Mouse (Mus musculus): Measurements from ENCODE around the gene Dab2ip.

Dab2ip gene

DNA sequence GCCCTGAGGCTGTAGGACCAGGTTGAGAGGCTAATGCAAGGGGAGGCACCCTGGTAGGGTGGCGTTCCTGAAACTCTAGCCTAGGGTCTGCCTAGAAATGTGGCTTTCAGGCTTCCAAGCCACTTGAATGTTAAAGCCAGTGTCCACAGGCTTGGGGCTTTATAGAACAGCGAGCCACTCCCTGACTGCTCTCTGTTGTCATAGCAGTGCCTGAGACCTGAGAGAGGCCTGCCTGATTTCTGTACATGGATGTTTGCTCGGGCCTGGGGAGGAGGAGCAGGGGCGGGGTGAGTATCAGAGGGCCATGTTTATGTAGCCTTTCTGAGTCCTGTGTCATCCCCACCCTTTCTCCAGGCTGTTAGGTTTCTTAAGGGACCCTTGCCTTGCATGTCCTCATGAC is 94.9 kb downstream of the Dab2ip start:
- DNase-seq (ENCODE audit: low read depth, low spot score) = no peak

- no peak for DNase-seq (ENCODE audit: low read depth, low spot score)
Measured at GRCm38 (mm10) chr2:35654795-35655194, 96.7 kb downstream of the Dab2ip start.

- DNase-seq (ENCODE audit: low read depth, low spot score) = no peak
Measured at GRCm38 (mm10) chr2:35655996-35656395, 97.9 kb downstream of the Dab2ip start.

GRCm38 (mm10) chr2:35658311-35658710 is 100.2 kb downstream of the Dab2ip start:
- DNase-seq (ENCODE audit: low read depth, low spot score) = no peak

DNA sequence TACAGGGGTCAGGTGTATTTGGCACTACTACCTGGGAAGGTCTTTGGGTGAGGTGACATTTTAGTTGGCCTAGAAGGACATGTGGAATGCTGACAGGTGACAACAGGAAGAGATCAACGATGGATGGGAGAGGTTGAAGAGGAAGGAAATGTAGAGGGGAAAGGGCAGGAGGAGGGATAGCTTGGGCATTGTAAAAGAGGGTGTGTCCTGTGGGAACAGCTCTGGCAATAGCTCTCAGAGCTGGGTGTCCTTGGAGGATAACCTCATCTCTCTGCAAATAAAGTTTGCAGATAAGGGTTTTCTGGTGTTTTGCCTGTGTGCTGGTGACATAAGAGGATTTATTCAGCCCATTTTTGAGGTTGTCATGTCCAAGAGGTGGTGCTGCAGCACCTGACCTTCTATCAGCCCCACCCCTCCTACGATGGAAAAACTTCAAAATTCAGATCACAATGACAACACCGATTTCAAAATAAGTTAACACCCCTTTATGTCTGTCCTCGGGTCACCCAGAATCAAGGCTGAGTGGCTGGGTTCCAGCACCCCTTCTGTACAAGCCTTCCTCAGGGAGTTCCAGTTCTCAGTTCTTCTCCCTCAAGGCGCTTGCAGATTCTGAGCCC is 101.6 kb downstream of the Dab2ip start:
- DNase-seq (ENCODE audit: low read depth, low spot score) = no peak

GRCm38 (mm10) chr2:35660953-35661374 is 102.9 kb downstream of the Dab2ip start:
- DNase-seq (ENCODE audit: low read depth, low spot score) = no peak

- DNase-seq (ENCODE audit: low read depth, low spot score) = no peak
Measured at GRCm38 (mm10) chr2:35661454-35662000, 103.5 kb downstream of the Dab2ip start.

GRCm38 (mm10) chr2:35662001-35662491 is 104.0 kb downstream of the Dab2ip start:
- no peak for DNase-seq (ENCODE audit: low read depth, low spot score)

DNA sequence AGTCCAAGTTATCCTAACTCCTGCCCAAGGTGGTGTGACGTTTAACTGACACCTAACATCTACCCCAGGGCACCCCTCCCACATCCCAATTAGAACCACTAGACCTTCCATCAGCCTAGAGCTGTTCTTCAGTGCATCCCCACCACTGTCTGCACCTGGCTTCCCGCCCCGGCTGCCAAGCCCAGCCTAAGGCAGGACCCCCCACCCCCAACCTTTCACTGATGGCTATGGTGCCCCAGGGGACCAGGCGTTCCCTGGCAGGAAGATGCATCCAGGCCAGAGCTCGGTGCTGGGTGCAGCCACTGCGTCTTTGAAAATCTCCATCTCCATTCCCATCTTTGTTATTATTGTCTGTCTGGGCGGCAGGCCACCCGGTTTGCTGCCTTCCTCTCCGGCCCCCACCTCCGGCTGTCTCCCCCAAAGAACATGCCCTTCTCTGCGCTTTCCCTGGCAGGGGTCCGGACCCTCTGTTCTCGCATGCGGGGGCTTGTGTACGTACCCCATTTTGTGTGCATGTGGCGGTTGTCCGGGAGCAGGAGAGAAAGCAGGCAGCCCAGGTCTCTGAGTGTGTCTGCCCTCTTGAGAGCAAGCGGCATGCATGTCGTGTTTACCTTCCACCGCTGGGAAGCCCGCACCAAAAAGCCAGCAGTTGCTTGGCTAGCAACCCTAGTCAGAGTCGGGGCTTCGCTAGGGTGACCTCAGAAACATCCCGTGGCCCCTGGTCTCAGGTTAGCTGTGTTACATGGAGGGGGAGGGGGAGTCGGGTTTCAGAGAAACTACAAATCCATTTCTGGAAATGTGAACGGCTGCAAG is 104.9 kb downstream of the Dab2ip start:
- DNase-seq (ENCODE audit: low read depth, low spot score) = no peak

GRCm38 (mm10) chr2:35667746-35668145 is 109.7 kb downstream of the Dab2ip start:
- DNase-seq (ENCODE audit: low read depth, low spot score) = no peak

DNA sequence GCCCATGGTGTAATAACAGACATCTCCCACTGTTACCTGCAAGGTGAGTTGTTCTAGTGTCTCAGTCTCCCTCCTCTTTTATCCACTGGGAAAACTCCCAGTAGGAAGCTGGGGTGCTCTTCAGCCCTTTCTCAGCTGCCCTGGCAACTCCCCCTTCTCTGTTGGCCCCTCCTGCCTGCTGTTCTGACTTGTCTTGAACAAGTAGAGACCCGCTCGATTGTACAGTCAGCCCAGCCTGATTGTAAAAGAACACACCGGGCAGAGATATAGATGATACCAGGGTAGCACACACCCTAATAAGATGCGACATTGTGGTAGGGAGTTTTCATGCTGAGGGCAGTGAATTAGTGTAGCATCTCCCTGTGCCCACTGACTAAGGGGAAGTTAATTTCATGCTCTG is 111.2 kb downstream of the Dab2ip start:
- DNase-seq (ENCODE audit: low read depth, low spot score) = no peak

DNA sequence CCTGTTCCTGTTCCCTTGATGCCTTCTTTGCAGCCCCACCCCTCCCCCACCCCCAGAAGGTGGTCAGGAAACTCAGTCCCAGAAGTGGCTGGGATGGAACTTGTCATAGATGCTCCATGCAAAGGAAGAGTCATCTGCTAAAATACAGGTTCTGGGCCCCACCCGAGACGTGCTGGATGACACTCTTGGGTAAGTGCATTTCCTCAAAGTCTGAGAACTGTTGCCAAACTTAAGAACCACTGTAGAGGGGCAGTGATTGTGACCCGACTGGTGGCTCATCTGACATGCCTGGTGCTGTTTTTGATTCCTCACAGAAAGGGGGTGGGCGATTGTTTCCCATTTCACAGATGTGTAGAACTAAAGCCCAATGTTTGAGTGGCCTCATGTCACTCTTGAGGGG is 111.7 kb downstream of the Dab2ip start:
- no peak for DNase-seq (ENCODE audit: low read depth, low spot score)

GRCm38 (mm10) chr2:35670300-35670699 is 112.2 kb downstream of the Dab2ip start:
- no peak for DNase-seq (ENCODE audit: low read depth, low spot score)

- DNase-seq (ENCODE audit: low read depth, low spot score) = no peak
Measured at GRCm38 (mm10) chr2:35671980-35672910, 114.2 kb downstream of the Dab2ip start.

DNA sequence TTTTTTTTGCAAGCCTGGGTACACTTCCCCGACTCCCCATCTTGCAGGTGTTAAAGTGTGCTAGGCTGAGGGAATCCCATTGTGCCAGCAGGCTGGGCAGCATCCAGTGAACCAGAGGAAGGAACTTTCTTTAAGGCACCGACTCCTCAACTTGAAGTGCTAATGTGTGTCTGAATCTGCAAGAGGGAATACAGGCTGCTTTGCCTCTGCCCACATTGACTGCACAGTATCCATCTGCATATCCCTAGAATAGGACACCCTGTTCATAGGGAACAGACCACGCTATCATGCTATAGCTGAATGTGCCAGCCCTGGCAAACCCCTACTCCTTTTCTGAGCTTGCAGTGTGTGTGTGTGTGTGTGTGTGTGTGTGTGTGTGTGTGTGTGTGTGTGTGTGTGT is 115.1 kb downstream of the Dab2ip start:
- no peak for DNase-seq (ENCODE audit: low read depth, low spot score)

DNA sequence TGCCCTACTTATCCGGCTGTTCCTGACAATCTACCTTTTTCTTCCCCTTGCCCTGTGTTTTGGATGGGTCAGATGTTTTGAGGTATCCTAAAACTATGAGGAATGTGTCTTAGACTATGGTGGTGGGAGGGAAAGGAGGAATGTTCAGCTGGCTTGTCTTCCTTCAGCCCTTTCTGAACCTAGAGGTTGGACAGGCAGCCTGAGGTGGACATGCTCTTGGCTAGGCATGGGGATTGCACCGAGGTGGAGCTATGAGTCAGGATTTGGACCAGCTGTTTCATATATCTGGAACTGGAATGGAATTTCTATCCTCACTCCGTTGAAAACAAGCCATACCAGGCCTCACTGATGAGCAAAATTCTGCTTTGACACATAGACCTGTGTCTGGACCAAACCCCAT is 115.9 kb downstream of the Dab2ip start:
- no peak for DNase-seq (ENCODE audit: low read depth, low spot score)

DNA sequence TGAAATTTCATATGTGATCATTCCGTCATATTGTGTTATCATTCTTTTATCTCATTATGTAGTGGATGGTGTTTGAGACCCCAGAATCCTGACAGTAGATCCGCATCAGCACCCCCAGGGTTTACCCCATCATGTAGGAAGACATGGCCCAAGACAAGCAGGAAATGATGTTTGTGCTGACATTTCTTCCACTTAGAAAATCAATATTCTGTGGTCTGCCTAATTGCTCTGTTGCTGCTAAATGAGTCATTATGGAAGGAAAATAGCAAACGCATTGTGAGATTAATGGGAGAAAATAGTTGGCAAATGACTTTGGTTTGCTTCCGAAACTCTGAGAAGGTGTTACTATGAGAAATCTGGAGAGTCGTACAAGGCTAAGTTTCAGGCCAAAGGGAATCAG is 116.4 kb downstream of the Dab2ip start:
- no peak for DNase-seq (ENCODE audit: low read depth, low spot score)

GRCm38 (mm10) chr2:35676075-35676665 is 118.1 kb downstream of the Dab2ip start:
- no peak for DNase-seq (ENCODE audit: low read depth, low spot score)

DNA sequence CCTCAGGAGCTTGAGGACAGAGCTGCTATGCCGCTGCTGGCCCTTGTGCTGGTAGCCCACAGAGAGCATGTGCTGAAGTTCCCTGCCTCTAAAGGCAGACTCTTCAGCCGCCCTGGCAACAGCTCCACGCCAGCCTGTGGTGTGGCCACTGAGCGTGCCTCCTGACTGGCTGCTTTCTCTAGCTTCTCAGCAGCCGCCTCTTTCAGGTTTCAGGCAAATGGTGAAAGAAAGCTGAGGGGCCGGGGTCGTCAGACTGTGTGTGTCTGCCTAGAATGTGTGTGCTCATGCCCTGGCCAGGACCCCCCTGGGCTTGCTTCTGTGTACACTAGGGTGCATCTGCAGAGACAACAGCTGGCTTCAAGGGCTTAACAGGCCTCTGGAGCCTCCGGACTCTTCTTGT is 119.8 kb downstream of the Dab2ip start:
- DNase-seq (ENCODE audit: low read depth, low spot score) = no peak

DNA sequence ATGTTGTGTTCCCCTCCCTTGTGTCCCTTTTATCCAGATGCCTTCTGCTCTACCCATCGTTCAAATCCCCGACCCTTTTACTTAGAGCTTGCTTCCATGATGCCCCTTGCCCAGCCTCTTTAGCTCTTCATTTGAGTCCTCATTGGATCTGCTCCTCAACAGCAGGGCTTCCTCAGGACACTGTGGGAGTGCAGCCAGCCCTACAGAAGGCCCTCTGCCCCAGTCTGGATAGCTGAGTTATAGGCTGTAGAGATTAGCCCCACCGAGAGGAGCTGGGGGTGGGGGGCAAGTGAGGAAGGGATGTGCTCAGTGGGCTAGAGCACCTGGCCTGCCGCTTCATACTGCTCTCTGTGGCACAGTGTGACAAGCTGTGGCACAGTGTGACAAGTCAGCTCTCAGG is 120.4 kb downstream of the Dab2ip start:
- no peak for DNase-seq (ENCODE audit: low read depth, low spot score)

All from A20 (cell line).